Mouse (Mus musculus): ENCODE data around the gene Bmp2k.

The Bmp2k gene

GRCm38 (mm10) chr5:96997310-96997801 lies at the start of gene Bmp2k:
Bmp2k (plus strand) TSS chr5:96997689.
- DNase-seq (ENCODE audit: low spot score): peak; percentile 51

- no peak for DNase-seq (ENCODE audit: low spot score)
These were observed 48.5 kb upstream of the Bmp2k start for GRCm38 (mm10) chr5:96948856-96949527.

GRCm38 (mm10) chr5:96949839-96950666 lies 47.4 kb upstream of the Bmp2k start:
- DNase-seq (ENCODE audit: low spot score): no peak

- no peak for DNase-seq (ENCODE audit: low spot score)
These were observed 46.6 kb upstream of the Bmp2k start for GRCm38 (mm10) chr5:96950667-96951492.

GRCm38 (mm10) chr5:96951493-96952105 lies 45.9 kb upstream of the Bmp2k start:
- no peak for DNase-seq (ENCODE audit: low spot score)

GRCm38 (mm10) chr5:96954040-96954439 lies 43.4 kb upstream of the Bmp2k start:
- DNase-seq (ENCODE audit: low spot score): no peak

- DNase-seq (ENCODE audit: low spot score): no peak
These were observed 42.9 kb upstream of the Bmp2k start for GRCm38 (mm10) chr5:96954466-96955027.

- DNase-seq (ENCODE audit: low spot score): no peak
These were observed 40.6 kb upstream of the Bmp2k start for GRCm38 (mm10) chr5:96956926-96957325.

- DNase-seq (ENCODE audit: low spot score): no peak
These were observed 36.4 kb upstream of the Bmp2k start for GRCm38 (mm10) chr5:96961122-96961521.

- no peak for DNase-seq (ENCODE audit: low spot score)
These were observed 35.6 kb upstream of the Bmp2k start for GRCm38 (mm10) chr5:96961852-96962251.

GRCm38 (mm10) chr5:96962252-96962933 lies 35.1 kb upstream of the Bmp2k start:
- peak; percentile 59 for DNase-seq (ENCODE audit: low spot score)

- DNase-seq (ENCODE audit: low spot score): no peak
These were observed 34.6 kb upstream of the Bmp2k start for GRCm38 (mm10) chr5:96962934-96963301.

- DNase-seq (ENCODE audit: low spot score): no peak
These were observed 33.1 kb upstream of the Bmp2k start for GRCm38 (mm10) chr5:96964062-96965028.

- no peak for DNase-seq (ENCODE audit: low spot score)
These were observed 32.5 kb upstream of the Bmp2k start for GRCm38 (mm10) chr5:96965029-96965403.

GRCm38 (mm10) chr5:96965503-96965902 lies 32.0 kb upstream of the Bmp2k start:
- no peak for DNase-seq (ENCODE audit: low spot score)

GRCm38 (mm10) chr5:96968628-96969027 lies 28.9 kb upstream of the Bmp2k start:
- no peak for DNase-seq (ENCODE audit: low spot score)

- DNase-seq (ENCODE audit: low spot score): no peak
These were observed 28.5 kb upstream of the Bmp2k start for GRCm38 (mm10) chr5:96969032-96969431.

GRCm38 (mm10) chr5:96969705-96970471 lies 27.6 kb upstream of the Bmp2k start:
- no peak for DNase-seq (ENCODE audit: low spot score)

- no peak for DNase-seq (ENCODE audit: low spot score)
These were observed 27.0 kb upstream of the Bmp2k start for GRCm38 (mm10) chr5:96970472-96970848.

All from layer of hippocampus, adult 9-10 months (tissue).